Mouse (Mus musculus) thymus, adult 18-20 months (tissue): ENCODE results near the gene Psmc3.
A peak's percentile ranks its signal among the peaks of the same experiment; 100 is the strongest.
"Not testable (repeated sequence)": the region's sequence is repeated elsewhere in the genome, so short reads cannot be mapped to it uniquely, and the experiment has no call there.

Experiments used
- DNase-seq, 2 experiments: peaks; one replicate each; pipeline ENCODE4 v3.0.0; 2022; ENCODE audit warnings: mixed read lengths in 2 of 2

The Psmc3 gene

DNA sequence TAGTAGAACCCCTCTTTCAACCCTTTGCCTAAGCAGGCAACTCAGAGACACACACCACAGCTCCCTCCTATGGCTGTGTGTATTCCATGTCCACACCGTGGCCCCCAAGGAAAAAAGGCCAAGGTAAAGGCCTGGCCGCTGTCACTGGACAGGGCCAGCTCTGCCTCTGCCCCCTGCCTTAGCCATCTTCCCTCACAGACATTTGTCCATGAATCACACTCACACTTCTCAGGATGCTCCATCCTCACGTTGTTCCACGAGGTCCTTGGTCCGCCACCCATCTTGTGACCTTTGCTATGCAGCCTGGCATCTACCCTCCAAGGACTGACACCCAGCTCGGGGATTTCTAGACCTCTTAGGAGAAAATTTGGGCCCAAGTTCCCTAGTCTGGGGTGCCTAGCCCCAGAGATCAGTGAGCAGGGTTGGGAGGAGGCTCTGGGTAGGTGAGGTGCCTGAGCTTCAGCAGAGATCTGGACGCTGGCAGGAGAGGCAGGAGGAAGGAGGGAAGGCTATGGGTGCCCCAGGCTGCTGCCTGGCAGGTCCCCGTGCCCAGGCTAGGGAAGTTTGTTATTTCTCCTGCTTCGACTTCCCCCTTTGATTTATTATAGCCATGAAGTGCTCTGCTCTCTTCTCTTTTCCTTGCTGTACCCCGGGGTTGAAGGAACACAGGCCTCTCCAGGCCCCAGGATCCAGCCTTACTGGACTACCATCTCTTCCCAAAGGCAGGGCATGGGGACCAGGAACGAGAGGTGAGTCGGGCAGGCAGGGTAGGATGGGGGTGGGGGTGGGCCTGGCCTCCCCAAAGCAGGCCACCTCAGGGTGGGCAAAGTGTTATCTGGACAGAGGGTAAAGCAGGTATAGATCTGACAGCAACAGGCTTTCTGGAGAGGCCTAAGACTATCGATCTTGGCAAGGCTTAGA is 28.2 kb downstream of the Psmc3 start, which contains the start of gene Spi1:
Spi1 (plus strand) TSS at position 616 of the 921 bp plus-strand sequence.
- DNase-seq, result no peak

DNA sequence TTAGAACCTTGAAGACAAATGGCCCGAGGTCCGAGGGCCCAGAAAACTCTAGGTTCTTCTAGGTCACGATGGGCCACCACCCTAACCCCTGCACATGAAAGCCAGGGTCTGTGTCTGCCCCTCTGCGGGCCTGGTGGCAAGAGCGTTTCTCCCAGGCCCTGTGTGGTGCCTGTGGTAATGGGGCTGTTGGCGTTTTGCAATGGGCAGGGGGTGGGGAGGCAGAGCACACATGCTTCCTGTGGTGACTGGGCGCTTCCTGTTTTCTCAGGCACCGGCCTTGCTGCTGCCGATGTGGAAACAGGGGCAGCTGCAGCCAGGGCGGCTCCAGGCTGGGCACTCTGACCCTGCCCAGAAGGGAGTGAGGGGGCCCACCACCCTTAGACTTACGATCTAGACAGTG is 29.0 kb downstream of the Psmc3 start:
- peak; percentile 62 to 75 for DNase-seq

DNA sequence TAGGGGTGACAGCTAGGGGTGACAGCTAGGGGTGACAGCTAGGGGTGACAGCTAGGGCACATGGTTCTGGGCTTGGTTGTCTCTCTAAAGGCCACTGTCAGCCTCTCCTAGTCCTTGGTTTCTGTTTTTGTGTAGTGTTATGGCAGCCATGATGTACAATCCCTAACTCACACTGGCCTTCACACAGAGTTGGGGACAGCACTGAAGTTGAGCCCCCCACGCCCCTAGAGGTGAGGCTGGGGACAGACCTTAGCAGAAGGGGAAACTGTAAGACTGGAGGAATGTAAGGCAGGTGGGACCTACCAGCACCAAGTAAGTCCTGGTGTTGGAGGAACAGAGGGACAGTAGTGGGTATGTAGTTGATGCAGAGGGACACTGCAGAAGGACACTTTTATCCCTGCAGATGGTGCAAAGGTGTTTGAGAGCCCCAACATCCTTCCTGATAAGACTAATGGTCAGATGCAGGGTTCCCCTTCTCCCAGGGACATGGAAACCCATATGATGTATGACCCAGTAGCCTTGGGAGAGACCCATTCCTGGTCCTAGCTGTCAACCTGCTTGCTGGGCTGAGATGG is 29.6 kb downstream of the Psmc3 start:
- DNase-seq, result no peak

DNA sequence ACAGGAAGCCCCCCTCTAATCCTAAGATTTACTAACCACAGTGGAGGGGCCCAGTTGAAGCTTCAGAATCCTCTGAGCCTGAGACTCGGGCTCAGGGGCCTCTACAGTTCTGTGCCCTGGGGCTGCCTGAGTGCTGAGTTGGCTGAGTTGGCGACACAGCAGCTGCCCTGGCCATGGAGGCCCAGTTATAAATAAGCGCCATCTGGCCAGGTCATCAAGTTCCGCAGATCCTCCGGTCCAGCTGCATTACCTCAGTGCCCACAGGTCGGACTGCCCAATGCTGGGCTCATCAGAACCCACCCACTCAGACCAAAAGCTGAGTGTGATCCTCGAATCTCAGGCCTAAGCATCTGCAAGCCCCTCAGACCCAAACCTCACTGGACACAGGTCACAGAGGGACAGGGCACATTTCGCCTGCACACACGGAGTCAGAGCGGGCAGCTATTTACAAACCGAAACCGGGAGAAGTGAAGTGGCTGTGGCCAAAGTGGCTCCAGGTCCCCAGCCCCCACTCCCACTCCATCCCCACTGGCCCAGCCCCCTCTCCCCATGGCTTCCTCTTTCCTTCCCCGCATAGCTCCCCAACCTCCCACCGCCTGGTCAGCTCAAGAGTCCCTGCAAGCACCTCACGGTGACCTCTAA is 30.5 kb downstream of the Psmc3 start:
- DNase-seq, result no peak

DNA sequence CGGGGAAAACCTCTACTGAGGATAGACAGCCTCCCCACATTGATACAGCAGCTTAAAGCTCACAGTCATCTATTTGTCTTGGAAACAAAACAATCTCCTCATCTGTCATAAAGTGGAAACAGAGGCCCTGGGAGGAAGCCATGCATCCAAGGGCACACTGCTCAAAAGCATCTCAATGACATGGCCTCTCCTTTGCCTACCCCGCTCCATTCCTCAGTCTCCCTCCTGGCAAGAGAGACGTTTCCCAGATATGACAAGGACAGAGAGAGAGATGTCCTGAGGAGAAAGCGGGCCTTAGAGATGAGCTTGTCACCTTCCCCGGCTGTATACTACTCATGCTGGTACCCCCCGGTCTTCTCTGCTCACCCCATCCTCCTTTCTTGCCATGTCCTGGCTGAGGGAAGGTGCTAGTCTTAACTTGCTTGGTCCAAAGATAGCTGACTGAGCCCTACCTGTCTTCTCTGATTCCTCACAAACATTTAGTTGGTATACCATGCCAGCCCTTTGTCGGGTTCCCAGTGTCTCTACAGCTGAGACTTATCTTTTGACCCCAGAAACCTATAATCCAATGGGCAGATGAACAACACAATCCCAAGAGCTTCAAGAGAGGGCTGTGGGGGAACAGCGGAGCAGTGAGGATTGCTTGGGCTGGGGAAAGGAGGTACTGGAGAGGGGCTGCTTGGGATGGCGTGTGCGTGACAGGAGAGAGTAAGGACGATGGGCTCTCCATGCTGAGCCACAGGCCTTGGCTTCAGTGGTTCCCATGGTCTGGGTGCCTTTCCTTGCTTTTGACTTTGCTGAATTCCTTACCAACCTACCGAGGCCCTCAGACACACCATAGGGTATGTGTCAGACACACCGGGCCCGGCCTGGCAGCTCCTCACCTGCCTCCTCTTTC is 31.9 kb downstream of the Psmc3 start:
- DNase-seq, result no peak

DNA sequence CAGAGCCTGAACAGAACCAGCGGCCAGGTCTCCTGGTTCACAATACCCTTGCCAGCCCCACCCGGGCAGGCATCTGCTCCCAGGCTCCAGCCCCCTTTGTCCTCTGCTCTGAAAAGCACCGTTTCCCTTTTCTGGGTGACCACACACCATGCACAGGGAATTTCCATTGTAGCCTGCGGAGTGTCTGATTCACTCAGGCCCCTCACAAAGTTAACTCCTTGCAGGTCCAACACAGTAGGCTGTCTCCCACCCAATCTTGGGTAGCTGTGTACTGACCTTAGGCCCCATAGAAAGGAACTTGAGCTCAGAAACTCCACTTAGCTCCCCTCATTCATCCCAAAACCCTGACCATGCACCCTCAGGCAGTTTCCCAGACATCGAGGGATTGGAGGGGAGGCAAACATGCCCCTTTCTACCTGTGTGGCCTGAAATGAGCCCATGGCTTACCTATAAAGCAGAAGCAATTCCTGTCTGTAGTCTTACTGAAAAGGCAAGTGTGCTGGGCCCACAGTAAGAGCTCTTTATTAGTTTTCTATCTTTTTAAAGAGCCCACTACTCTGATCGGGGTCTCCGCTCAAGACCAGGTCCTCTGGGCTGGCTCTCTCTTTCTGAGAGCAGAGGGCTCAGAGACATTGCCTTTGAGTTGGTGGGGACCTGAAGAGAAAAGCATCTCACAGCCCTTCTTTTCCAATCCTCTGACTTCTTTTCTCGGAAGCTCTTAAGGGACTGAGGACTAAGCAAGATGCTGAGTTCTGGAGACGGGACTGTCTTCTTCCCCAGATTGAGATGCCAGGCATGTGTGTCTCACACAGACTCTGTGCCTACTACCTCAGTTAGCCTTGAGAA is 32.8 kb downstream of the Psmc3 start:
- DNase-seq, result no peak

DNA sequence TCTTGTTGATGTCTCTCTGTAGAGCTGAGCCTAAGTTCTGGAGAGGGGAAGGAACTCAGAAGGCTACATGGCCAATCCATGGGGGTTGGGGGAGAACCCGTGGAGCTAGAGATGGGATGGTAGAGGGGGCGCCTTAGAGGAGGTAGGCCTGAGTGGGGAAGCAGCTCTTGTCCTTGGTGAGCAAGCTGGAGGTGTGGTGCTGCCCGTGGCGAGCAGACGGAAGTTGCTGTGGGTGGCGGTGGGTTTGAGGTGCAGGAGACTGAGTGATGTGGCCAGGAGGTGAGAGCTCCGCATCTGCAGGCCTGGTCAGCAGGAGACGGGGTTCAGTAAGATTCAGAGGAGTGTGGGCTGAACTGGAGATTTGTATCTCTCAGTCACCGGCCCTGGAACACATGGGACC is 33.6 kb downstream of the Psmc3 start:
- no peak for DNase-seq

DNA sequence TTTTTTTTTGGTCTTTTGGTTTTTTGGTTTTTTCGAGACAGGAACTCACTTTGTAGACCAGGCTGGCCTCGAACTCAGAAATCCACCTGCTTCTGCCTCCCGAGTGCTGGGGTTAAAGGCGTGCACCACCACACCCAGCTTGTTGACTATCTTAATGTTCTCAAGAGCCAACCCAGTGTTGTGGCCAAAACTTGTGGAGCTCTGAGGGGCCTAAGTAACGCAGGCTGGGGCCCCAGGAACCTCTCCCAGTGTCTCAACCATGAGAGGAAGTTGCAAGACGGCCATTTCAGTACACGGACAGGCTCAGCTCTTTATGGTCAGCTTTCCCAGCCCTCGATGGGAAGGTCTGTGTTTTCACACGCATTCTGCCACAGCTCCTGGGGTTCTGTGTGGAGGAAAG is 35.2 kb downstream of the Psmc3 start:
- DNase-seq, result no peak

DNA sequence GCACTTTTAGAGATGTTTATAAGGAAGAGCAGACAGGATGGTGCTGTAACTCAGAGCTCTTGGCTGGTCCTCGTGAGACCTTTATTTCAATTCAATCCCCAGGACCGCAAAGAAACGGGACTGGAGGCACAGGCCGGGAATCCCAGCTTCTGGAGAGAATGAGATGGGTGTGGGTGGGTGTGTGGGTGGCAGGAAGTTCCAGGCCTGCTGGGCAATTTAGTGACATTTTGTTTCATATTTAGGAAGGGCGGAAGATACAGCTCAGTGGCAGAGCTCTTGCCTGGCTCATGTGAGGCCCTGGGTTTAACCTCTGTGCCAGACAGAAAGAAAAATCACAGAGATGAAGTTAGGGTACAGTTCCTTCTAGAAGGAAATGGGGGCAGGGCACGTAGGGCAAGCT is 36.4 kb downstream of the Psmc3 start:
- no peak for DNase-seq

DNA sequence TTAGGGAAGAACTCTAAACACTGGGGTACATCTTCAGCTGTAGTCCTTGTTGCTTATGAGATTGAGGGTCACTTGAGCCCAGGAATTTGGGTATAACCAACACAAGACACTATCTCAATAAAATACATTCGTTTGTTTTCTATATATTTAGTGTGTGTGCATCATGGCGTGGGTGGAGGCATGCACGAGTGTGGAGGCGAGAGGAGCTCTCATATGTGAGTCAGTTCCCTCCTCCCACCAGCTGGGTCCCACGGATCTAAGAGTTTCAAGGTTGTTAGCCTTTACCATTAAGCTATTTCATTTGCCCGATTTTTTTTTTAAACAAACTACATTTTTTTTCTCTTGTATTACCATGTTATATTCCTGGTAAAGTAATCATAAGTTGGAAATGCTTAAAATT is 37.0 kb downstream of the Psmc3 start:
- no peak for DNase-seq

DNA sequence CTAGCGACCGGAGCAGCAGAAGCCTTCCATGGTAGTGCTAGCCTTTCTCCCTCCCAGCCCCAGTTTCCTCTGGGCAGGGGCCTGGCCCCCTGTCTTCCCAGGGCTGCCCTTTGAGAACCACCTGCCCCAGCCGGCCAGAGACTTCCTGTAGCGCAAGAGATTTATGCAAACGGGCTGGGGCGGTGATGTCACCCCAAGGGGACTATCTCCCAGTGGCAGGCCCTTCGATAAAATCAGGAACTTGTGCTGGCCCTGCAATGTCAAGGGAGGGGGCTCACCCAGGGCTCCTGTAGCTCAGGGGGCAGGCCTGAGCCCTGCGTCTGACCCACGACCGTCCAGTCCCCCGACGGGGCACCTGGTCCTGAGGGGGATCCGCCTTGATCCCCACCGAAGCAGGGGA is 42.7 kb downstream of the Psmc3 start:
- DNase-seq, result no peak

DNA sequence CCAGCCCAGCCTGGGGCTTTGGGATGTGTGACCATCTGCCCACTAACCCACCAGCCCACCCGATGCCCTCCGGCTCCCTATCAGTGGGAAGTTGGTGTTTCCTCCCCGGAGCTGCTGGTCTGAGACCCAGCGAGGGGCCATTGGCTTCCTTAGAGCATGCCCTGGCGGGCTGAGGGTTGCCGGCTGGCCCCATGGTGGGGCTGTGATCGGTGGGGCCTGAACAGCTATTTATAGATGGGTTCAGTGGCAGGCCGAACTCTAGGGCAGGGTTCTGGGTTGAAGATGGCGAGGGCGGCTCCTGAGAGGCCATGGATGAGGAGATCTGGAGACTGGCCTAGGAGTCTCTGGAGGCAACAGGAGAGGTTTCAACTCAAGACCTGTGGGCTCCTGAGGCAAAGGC is 43.2 kb downstream of the Psmc3 start:
- no peak for DNase-seq

DNA sequence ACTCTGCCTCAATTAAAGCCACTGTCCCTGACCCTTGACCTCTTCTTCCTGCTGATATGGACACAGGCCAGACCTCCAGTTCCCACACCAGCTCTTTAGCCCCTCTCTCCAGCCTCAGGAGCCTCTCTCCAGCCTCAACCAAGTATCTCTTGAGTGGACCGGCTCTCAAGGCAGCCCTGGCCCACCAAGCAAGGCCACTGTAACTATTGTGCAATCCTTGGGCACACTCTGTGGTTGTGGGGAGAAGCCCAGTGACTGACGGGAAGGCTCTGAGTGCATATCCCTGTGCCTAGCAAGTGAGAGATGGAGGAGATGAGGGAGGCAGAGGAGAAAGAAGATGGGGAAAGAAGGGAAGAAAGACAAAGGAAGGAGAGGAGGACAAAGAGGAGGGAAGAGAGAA is 44.3 kb downstream of the Psmc3 start:
- DNase-seq, result no peak

DNA sequence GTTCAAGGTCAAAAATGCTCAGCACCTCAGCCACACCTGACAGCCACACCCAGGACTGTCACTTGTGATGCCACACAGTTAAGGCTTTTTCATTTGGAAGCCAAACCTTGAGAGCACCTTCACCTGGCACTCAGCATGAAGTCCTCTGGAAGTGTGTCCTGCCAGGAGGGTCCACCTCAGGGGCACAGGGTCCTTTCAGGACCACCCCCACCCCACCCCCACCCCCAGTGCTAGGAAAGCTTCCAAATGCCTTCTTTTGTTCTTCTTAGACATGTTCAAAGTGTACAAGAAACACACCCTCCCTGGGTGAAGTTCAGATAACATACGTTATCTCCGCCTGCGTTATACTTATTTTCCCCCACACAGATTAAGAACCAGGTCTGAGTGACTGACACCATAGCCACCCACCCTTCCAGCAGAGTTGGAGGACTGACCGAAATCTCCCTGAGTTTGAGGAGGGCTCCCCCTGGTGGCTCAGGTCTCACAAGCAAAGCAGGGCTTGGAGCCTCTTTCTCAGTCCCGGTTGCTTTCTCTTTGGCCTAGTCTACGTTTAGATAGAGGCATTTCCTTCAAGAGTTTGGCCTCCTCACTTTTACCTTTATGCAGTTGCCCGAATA is 47.4 kb downstream of the Psmc3 start:
- DNase-seq, result peak; percentile 69 to 76

DNA sequence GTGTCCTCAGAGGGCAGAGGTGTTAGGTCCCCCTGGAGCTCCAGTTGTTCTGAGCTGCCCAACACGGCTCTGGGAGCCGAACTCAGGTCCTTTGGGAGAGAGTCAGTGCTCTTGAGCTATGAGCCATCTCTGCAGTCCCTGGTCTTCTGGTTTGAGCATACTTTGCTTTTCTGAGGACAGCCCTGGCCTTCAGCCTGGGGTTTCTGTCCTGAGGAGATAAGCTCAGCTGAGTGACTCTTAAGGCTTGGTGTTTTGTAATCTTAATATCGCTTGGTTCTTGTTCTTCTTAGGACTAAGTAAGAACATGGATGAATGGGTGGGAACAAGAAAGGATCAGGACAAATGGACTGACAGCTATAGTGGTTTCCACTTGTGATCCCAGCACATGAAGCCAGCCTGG is 54.3 kb downstream of the Psmc3 start:
- no peak for DNase-seq

DNA sequence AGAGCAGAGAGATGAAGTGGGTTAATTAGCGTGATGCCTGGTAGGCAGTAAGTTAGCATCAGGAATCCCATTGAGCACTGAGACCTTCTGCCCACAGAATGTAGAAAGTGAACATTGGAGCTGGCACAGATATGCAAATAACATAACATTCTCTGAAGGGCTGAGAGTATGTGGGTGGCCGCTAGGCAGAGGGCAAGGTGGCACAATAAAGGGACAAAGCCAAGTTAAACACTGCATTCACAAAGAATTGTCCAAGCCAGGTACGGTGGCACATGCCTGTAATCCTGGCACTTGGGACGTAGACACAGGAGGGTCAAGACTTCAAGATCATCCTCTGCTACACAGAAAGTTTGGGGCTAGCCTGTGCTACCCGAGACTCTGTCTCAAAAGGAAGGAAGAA is 55.4 kb downstream of the Psmc3 start:
- DNase-seq, result no peak

DNA sequence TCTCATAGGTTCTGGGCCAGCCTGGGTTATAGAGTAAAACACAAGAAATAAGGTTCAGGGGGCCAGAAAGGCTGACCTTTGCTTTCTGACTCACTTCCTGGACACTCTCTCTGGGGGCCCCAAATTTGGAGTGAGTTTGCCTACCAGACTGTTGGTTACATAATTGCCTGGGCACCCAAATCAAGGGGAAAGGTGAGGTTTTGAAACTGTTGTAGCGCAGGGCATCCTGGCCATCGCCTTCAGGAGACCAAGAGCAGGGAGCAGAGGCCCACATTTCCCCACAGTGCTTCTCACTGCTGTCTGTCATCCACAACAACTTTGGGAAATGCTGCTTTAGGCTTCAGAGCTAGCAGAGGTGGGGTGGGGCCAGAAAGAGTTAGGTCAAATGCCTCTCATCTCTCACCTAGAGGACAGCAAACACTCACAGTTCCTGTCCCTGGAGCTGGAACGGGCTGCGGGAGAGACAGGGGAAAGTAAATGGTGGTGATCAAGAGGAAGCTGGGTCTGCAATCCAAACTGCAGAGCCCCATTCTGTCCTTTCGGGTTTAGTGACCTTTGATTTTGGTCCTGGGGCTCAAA is 56.1 kb downstream of the Psmc3 start:
- DNase-seq, result no peak

DNA sequence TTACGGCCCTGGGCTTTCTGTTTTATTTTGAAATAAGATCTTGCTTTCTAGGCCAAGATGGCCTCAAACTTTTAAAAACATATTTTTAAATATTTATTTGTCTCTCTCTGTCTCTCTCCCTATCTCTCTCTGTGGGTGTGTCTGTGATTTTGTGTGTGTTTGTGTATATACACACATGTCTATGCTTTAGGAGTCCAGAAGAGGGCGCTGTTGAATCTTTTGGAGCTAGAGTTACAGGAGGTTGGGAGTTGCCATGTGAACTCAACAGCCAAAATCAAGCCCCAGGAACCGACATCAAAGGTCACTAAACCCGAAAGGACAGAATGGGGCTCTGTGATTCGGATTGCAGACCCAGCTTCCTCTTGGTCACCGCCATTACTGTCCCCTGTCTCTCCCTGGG is 56.6 kb downstream of the Psmc3 start:
- no peak for DNase-seq

DNA sequence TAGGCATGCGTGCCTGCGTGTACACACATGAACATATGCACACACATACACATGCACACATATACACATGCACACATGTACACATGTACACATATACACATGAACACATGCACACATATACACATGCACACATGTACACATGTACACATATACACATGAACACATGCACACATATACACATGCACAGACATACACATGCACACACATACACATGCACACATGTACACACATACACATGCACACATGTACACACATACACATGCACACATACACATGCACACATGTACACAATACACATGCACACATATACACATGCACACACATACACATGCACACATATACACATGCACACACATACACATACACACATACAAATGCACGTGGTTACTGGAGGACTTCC is 58.0 kb downstream of the Psmc3 start:
- DNase-seq, result not testable (repeated sequence)

DNA sequence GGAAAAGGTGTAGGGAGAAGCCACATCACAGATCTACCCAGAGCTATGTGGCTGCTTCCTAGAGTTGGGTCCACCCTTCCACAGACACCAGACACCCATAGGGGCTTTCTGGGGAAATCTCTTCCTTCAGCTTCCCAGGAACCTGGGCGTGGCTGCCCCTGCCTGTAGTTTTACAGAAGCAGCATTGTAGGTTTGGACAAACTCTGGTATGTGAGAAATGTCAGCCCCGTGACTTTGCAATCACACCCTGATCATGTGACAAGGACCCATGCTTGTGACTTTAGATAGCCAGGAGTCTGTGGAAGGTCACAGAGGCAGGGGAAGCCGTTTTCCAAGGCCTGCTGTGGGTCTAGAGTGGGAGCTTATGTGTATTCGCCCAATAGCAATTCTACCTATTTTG is 58.7 kb downstream of the Psmc3 start:
- DNase-seq, result no peak

DNA sequence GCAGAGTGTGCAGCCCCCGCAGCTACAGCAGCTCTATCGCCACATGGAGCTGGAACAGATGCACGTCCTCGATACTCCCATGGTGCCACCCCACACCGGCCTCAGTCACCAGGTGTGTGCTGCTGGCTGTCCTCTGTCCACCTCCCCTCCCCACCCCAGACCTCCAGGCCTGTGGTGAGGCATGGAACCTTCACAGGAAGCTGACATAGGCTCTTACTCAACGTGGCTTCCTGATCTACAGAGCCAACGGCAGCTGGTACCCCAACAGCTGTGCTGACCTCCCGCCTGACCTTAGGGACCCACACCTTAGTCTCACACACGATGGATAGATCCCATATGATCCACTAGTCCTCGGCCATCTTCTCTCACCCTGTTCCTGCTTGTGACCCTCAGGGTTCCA is 59.5 kb downstream of the Psmc3 start:
- DNase-seq, result no peak
